Comparison of ENCODE assay signal across 12 mouse cellular contexts in the genomic region with DNA sequence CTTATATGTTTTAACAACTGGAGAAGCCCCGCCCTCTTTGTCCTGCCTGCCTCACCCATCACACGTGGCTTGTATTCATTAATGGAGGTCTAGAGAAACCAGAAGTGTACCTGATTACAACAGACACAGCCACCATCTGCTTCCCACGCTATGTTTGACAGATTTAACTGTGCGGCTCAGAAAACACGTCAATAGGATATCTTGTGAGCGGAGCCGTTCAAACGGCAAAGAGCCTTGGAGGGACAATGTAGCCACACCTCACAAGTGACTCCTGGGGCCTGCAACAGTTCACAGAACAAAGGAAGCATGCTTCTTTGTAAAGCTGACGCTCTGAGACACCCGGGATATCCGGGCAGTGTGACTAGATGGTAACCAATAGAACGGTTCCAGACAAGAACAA.
A peak's percentile ranks its signal among the peaks of the same experiment; 100 is the strongest.
DNase-seq lines count a peak whose midpoint lies in the region; ATAC-seq and TF ChIP-seq lines count a peak whose summit lies in the region.
"Had no signal": no experiment of that assay in that cellular context is flagged by ENCODE, and none has a peak within 500 bp of the region (broad histone marks: within the 10 kb centered on the region; RNA-seq: fewer than 3 reads in every experiment).

No protein-coding gene starts in this region.

- H3K9me3 ChIP-seq in forebrain, embryonic 16.5 days (ENCODE audit: control insufficient read depth, low read length): no peaks in the 10 kb centered on the region
- H3K9me3 ChIP-seq in midbrain, embryonic 11.5 days (ENCODE audit: control insufficient read depth, low read length): no peaks in the 10 kb centered on the region
- H3K9me3 ChIP-seq: lung, embryonic 15.5 days had no signal

- H3K4me1 ChIP-seq in forebrain, embryonic 16.5 days (replicated peaks; ENCODE audit: control insufficient read depth, insufficient read depth, low read length): peaks cover 6% of the 10 kb centered on the region; the same call in 1 of the 2 replicates
- peaks cover 5% of the 10 kb centered on the region; the same call in 1 of the 2 replicates for H3K4me1 ChIP-seq in midbrain, embryonic 11.5 days (ENCODE audit: control insufficient read depth, insufficient read depth, low read length)

- H3K36me3 ChIP-seq in forebrain, embryonic 16.5 days (ENCODE audit: control insufficient read depth, insufficient read depth): no peaks in the 10 kb centered on the region
- no peaks in the 10 kb centered on the region for H3K36me3 ChIP-seq in midbrain, embryonic 11.5 days (ENCODE audit: control insufficient read depth, insufficient read depth, low read length)
- H3K36me3 ChIP-seq: lung, embryonic 15.5 days had no signal

- H3K9ac ChIP-seq in forebrain, embryonic 16.5 days (replicated peaks; ENCODE audit: low read depth, low read length): no peak overlapping the region
- H3K9ac ChIP-seq in midbrain, embryonic 11.5 days (ENCODE audit: low read length): no peak overlapping the region
- H3K9ac ChIP-seq: lung, embryonic 15.5 days had no signal

- DNase-seq in kidney, adult 9 months: peak; percentile 19
- DNase-seq in kidney, postnatal 25 days: no peak
- peak; percentile 90 for DNase-seq in midbrain, embryonic 11.5 days (ENCODE audit: low spot score, missing footprints)
- DNase-seq in layer of hippocampus, postnatal 10 days (ENCODE audit: low spot score in 2 of 2): no peak
- DNase-seq in layer of hippocampus, adult 2 months (ENCODE audit: low spot score in 2 of 2): no peak
- DNase-seq: cerebellum, adult 2 months; kidney, postnatal 14 days; thymus, adult 2 months had no signal

- H3K27me3 ChIP-seq in forebrain, embryonic 16.5 days (replicated peaks; ENCODE audit: control insufficient read depth, insufficient read depth, low read length): no peaks in the 10 kb centered on the region
- no peaks in the 10 kb centered on the region for H3K27me3 ChIP-seq in midbrain, embryonic 11.5 days (ENCODE audit: control insufficient read depth, insufficient read depth, low read length)
- H3K27me3 ChIP-seq: lung, embryonic 15.5 days had no signal

- WGBS in forebrain, embryonic 16.5 days: 13% methylated on average over 12 of the region's 12 CpGs
- 26% methylated on average over 12 of the region's 12 CpGs for WGBS in midbrain, embryonic 11.5 days

- no peak overlapping the region for H3K4me3 ChIP-seq in forebrain, embryonic 16.5 days (replicated peaks; ENCODE audit: low read length)
- no peak overlapping the region for H3K4me3 ChIP-seq in midbrain, embryonic 11.5 days (ENCODE audit: low read depth, low read length)
- no peak overlapping the region for H3K4me3 ChIP-seq in layer of hippocampus, adult 2 months
- H3K4me3 ChIP-seq: lung, embryonic 15.5 days; myocyte had no signal

- no peak overlapping the region for H3K4me2 ChIP-seq in forebrain, embryonic 16.5 days (ENCODE audit: low read length)
- H3K4me2 ChIP-seq in midbrain, embryonic 11.5 days: no peak overlapping the region
- H3K4me2 ChIP-seq: lung, embryonic 15.5 days had no signal

- no peak for TF ChIP-seq CTCF in layer of hippocampus, adult 2 months (conservative IDR thresholded peaks at IDR 0.05)

- peak; percentile 74 for ATAC-seq in forebrain, embryonic 16.5 days
- peak; percentile 67 for ATAC-seq in midbrain, embryonic 11.5 days (ENCODE audit: low FRiP score)
- ATAC-seq in megakaryocyte, adult 5-6 weeks (ENCODE audit: poor library complexity, severe bottlenecking): no peak

- peak overlapping the region; percentile 12 for H3K27ac ChIP-seq in forebrain, embryonic 16.5 days (ENCODE audit: low read length)
- no peak overlapping the region; the same call in 1 of the 2 replicates for H3K27ac ChIP-seq in midbrain, embryonic 11.5 days (ENCODE audit: low read depth, low read length)
- no peak overlapping the region for H3K27ac ChIP-seq in layer of hippocampus, adult 2 months
- H3K27ac ChIP-seq: lung, embryonic 15.5 days had no signal

Comparison
In these comparisons a context has a peak if more than half of its experiments do, and no peak if none do; other contexts are left out.
1. DNase-seq: peak in kidney, adult 9 months (single experiment) and midbrain, embryonic 11.5 days (single experiment); none in kidney, postnatal 25 days (0 of 2), layer of hippocampus, postnatal 10 days (0 of 2) and layer of hippocampus, adult 2 months (0 of 2).